Mouse (Mus musculus) monocyte, adult 2 months (primary cell): ENCODE results near the gene Bptf.
A peak's percentile ranks its signal among the peaks of the same experiment; 100 is the strongest.
"Not testable (repeated sequence)": the region's sequence is repeated elsewhere in the genome, so short reads cannot be mapped to it uniquely, and the experiment has no call there.

Experiments
- DNase-seq, 2 experiments: peaks; one replicate each; pipeline ENCODE4 v3.0.0; 2022; ENCODE audit warnings: low spot score in 2 of 2, low read depth in 1 of 2

The Bptf gene

GRCm38 (mm10) chr11:107117789-107118188 is 14.1 kb downstream of the Bptf start:
- DNase-seq: no peak

- no peak for DNase-seq
Measured at GRCm38 (mm10) chr11:107113881-107114557, 17.9 kb downstream of the Bptf start.

- DNase-seq: no peak
Measured at GRCm38 (mm10) chr11:107113112-107113511, 18.8 kb downstream of the Bptf start.

GRCm38 (mm10) chr11:107109669-107110068 is 22.3 kb downstream of the Bptf start:
- no peak for DNase-seq

- DNase-seq: no peak
Measured at GRCm38 (mm10) chr11:107108892-107109291, 23.0 kb downstream of the Bptf start.

- no peak for DNase-seq
Measured at GRCm38 (mm10) chr11:107107725-107108078, 24.2 kb downstream of the Bptf start.

GRCm38 (mm10) chr11:107106978-107107724 is 24.8 kb downstream of the Bptf start:
- DNase-seq: no peak

- DNase-seq: no peak
Measured at GRCm38 (mm10) chr11:107106461-107106860, 25.5 kb downstream of the Bptf start.

- DNase-seq: peak; percentile 40 to 68
Measured at GRCm38 (mm10) chr11:107105227-107105626, 26.7 kb downstream of the Bptf start.

- no peak for DNase-seq
Measured at GRCm38 (mm10) chr11:107103736-107104135, 28.2 kb downstream of the Bptf start.

GRCm38 (mm10) chr11:107103224-107103589 is 28.7 kb downstream of the Bptf start:
- DNase-seq: no peak

GRCm38 (mm10) chr11:107102465-107103223 is 29.3 kb downstream of the Bptf start:
- DNase-seq: peak; percentile 12 to 14

GRCm38 (mm10) chr11:107096973-107097372 is 35.0 kb downstream of the Bptf start:
- no peak for DNase-seq

GRCm38 (mm10) chr11:107093871-107094270 is 38.1 kb downstream of the Bptf start:
- no peak for DNase-seq

- no peak for DNase-seq
Measured at GRCm38 (mm10) chr11:107092637-107093036, 39.3 kb downstream of the Bptf start.

GRCm38 (mm10) chr11:107085866-107086265 is 46.1 kb downstream of the Bptf start:
- DNase-seq: no peak

- DNase-seq: no peak
Measured at GRCm38 (mm10) chr11:107083480-107083879, 48.4 kb downstream of the Bptf start.

GRCm38 (mm10) chr11:107065216-107065785 is 66.6 kb downstream of the Bptf start:
- no peak for DNase-seq

- no peak for DNase-seq
Measured at GRCm38 (mm10) chr11:107064590-107064989, 67.3 kb downstream of the Bptf start.

- no peak for DNase-seq
Measured at GRCm38 (mm10) chr11:107063067-107063466, 68.9 kb downstream of the Bptf start.

GRCm38 (mm10) chr11:107060941-107061340 is 71.0 kb downstream of the Bptf start:
- DNase-seq: no peak

GRCm38 (mm10) chr11:107059634-107060033 is 72.3 kb downstream of the Bptf start:
- DNase-seq: not testable (repeated sequence)
